Mouse (Mus musculus): Measurements from ENCODE around the gene Zic3. TPM values are rescaled to one million over a fixed set of nuclear protein-coding genes. Genes with fewer than 3 reads are reported as not detected.

Zic3 gene
- 1 to 10 TPM; 4.9 to 5.2 TPM for total RNA-seq (2021)
- long read RNA-seq, experiment 1, partial matches to known transcripts: 2 of 5 reads
- long read RNA-seq, experiment 1, other reads (novel, unspliced or antisense): 1 of 5 reads
- long read RNA-seq, experiment 2, partial matches to known transcripts: 0 of 5 reads
- long read RNA-seq, experiment 2, other reads (novel, unspliced or antisense): 0 of 5 reads

GRCm38 (mm10) chrX:58022400-58022799 is at the start of gene Zic3:
Gene Zic3 (plus strand): TSS chrX:58022700.
- no peak for DNase-seq (ENCODE audit: low spot score in 2 of 2)

GRCm38 (mm10) chrX:57982351-57982750 is 40.1 kb upstream of the Zic3 start:
- no peak for DNase-seq (ENCODE audit: low spot score in 2 of 2)

- DNase-seq (ENCODE audit: low spot score in 2 of 2): no peak
These were observed 34.9 kb upstream of the Zic3 start for GRCm38 (mm10) chrX:57987455-57988109.

- no peak for DNase-seq (ENCODE audit: low spot score in 2 of 2)
These were observed 9.1 kb upstream of the Zic3 start for GRCm38 (mm10) chrX:58013391-58013790.

- no peak for DNase-seq (ENCODE audit: low spot score in 2 of 2)
These were observed 8.4 kb upstream of the Zic3 start for GRCm38 (mm10) chrX:58014093-58014492.

DNA sequence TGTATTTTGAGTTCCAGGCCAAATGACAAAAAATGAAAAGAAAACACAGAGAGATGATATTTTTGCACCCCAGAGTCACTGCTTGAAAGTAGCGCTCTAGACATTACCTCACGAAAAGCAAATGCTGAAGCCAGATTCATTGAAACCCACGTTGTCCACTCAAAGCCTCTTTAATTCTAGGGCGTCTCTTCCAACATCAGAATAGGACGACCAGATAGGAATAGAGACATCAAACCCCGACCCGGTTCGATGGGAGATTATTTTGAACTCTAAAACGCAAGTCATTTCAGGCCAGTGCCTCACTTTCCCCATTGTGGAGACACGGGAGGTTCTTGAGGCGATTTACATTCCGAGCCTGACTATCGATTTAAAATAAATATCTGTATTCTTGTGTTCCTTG is 7.7 kb upstream of the Zic3 start:
- DNase-seq (ENCODE audit: low spot score in 2 of 2): no peak

- no peak for DNase-seq (ENCODE audit: low spot score in 2 of 2)
These were observed 7.1 kb upstream of the Zic3 start for GRCm38 (mm10) chrX:58015336-58015945.

DNA sequence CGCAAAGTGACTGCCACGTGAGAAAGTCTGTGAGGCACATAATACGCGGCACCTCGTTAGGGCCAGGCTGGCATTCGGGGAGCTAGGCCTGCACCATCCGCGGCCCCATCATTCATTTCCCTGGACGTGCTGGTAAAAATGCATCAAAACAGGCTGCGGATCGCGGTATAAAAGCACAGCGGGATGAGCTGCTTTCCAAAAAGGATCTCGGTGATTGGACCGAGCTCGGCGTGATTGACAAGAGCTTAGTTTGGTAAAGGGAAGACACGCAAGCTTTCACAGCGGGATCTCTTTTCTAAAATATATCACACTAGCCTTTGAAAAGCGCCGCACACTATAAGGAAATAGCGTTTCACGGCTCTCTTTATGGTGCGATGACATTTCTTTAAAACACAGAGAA is 3.8 kb upstream of the Zic3 start:
- no peak for DNase-seq (ENCODE audit: low spot score in 2 of 2)

- DNase-seq (ENCODE audit: low spot score in 2 of 2): no peak
These were observed 3.1 kb upstream of the Zic3 start for GRCm38 (mm10) chrX:58019257-58019953.

- DNase-seq (ENCODE audit: low spot score in 2 of 2): no peak
These were observed 5.1 kb downstream of the Zic3 start for GRCm38 (mm10) chrX:58027631-58028030.

- DNase-seq (ENCODE audit: low spot score in 2 of 2): no peak
These were observed 5.6 kb downstream of the Zic3 start for GRCm38 (mm10) chrX:58028082-58028481.

GRCm38 (mm10) chrX:58028858-58029257 is 6.4 kb downstream of the Zic3 start:
- no peak for DNase-seq (ENCODE audit: low spot score in 2 of 2)

DNA sequence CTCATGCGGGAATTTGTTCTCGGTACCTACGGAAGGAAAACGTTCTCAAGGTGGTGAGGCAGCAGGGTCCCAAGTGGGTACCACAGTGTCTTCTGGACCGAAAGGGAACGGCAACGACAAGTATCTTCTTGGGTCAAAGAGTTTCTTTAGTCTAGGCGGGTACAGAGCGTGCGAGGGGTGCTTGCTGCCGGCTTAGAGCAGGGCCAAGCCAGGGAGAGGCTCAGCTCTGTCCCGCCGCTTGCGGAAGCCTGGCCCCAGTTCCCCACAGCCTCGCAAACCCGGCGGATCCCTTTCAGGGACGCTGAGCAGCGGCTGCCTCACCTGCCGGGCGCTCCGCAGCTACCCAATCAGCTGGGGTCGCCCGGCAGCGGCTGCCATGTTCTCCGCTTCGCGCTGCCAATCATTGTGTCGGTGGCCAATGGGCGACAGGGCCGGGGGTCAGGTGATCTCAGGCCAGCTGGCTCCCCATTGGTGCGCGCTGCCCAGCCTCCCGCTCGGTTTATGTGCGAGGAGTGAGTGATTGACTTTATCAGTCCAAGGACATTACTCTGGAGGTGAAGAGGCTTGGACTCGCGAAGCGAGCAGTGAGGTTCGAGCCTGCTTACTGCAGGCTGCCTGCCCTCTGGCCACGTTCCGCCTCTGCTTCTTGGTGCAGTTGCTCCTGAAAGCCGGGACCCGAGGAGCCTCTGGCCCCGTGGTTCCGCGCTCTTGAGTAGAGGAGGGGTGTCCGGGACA is 7.8 kb downstream of the Zic3 start:
- peak; percentile 8 to 29 for DNase-seq (ENCODE audit: low spot score in 2 of 2)

DNA sequence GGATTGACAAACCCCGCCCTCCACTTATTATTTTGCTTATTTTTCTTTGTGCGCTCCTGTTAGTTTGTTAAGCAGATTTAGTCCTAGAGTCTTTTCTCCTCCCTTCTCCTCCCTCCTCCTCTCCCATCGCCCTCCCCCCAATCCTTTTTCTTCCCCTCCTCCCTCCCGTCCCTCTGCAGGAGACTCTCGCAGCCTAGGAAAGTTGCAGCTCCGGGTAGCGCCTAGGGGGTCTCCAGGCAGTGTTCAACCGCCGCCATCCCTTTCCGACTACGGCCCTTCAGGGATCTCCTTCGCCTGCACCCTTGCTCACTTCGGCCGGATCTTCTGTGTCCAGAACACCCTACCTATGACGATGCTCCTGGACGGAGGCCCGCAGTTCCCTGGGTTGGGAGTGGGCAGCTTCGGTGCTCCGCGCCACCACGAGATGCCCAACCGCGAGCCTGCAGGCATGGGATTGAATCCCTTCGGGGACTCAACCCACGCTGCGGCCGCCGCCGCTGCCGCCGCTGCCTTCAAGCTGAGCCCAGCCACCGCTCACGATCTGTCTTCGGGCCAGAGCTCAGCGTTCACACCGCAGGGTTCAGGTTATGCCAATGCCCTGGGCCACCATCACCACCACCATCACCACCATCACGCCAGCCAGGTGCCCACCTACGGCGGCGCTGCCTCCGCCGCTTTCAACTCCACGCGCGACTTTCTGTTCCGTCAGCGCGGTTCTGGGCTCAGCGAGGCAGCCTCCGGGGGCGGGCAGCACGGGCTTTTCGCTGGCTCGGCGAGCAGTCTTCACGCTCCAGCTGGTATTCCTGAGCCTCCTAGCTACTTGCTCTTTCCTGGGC is 8.6 kb downstream of the Zic3 start:
- DNase-seq (ENCODE audit: low spot score in 2 of 2): no peak

- no peak for DNase-seq (ENCODE audit: low spot score in 2 of 2)
These were observed 9.4 kb downstream of the Zic3 start for GRCm38 (mm10) chrX:58031671-58032605.

- no peak for DNase-seq (ENCODE audit: low spot score in 2 of 2)
These were observed 10.1 kb downstream of the Zic3 start for GRCm38 (mm10) chrX:58032622-58033021.

DNA sequence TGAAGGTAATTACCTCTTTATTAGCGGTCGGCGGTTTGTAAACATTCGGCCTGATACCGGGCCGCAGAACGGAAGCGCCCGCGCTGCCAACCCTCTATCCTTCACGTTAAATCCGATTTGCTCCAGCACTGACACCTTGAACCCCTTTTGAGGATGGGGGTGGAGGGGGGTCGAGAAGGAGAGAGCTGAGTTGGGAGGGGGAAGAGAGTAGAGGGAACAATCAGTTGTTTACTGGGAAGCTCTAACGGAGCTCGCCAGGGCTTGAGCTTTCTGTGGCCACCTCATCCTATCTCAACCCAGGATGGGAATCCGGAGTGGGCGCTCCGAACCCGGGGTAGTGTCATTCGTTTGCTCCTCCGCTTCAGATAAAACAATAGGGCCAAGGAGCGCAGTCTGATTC is 11.0 kb downstream of the Zic3 start:
- DNase-seq (ENCODE audit: low spot score in 2 of 2): no peak

DNA sequence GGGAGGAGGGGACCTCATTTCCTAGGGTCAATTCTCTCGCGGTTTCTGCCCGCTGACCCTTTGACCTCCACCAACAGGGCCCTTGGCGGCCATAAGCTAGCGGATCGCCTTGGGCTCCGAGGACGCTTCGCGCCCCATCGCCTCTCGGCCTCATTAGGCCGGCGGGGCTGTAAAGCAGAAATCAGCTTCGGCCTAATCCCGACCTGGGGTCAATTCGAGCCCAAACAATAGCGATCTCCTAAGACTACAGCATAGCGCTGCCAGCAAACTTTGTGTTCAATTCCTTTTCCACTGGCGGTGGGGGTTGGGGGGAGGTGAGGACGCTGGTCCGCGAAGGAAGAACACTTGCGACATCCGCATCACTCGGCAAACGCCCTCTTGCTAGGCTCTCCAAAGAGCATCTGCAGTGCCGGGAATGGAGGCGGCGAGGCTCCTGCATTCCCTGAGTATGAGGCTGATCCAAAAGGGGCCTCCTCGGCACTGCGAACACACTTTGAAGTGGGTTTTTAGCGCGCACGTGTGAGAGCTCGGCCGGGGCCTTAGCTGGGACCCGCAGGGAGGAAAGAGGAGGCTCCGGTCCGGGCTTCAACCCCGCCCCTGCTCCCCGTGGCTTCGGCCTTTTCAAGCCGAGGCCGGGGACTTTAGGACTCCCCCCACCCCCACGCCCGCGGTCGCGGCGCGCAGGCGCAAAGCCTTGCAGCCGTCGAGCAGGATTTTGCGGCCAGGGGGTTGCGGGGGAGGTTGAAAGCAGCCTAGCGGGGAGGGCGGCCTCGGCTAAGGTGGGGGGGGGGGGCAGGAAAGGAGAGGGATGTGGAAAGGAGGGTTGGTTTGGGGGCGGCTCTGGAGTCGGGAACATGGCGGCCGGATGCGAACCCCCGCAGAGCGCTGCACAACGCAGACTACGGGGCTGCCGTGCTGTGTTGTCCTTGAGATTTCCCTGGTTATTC is 15.8 kb downstream of the Zic3 start:
- no peak for DNase-seq (ENCODE audit: low spot score in 2 of 2)
